Mouse (Mus musculus): ENCODE measurements around the gene Klf12.
"Not testable (repeated sequence)": the region's sequence is repeated elsewhere in the genome, so short reads cannot be mapped to it uniquely, and the experiment has no call there.

Gene Klf12

DNA sequence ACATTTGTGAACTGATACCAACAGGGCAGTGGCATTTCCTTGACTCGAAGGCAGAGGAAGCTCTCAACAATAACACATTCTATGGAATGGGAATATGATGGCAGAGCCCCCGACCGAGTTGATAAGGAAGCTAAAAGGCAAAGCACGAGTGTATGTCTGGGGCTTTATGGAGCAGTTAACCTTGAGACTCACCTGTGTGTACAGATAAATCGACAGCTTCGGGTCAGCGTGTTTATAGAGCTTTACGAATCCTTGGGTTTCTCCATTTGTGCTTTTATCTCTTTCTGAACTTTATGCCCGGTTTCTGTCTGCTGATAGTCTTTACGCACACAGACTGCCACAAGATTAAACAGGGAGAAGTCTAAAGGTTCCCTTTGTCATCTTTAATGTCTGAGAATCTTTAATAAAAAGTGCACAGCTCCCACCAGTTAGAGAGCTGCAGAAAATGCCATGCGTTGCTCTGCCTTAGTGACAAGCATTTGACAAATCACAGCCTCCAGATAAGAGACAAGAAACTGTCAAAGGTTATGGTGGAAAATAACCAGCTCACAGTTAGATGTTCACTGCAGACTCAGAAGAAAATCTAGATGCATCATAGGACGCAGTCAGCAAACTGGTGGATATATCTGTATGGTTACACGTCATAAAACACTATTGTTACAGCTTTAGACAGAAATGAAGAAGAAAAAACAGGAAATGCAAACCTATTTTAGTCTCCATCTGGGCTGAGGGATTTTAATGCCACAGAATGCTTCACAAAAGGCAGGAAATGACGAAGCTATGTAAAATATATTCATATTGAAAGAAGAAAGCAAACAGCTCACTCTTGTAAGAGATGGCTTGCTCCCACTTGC, 428.1 kb downstream of the Klf12 start:
- no peak for DNase-seq

DNA sequence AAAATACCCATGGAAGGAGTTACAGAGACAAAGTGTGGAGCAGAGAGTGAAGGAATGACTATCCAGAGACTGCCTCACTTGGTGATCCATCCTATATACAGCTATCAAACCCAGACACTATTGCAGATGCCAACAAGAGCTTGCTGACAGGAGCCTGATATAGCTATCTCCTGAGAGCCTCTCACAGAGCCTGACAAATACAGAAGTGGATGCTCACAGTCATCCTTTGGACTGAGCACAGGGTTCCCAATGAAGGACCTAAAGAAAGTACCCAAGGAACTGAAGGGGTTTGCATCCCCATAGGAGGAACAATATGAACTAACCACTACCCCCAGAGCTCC, 430.0 kb downstream of the Klf12 start:
- DNase-seq, result not testable (repeated sequence)

DNA sequence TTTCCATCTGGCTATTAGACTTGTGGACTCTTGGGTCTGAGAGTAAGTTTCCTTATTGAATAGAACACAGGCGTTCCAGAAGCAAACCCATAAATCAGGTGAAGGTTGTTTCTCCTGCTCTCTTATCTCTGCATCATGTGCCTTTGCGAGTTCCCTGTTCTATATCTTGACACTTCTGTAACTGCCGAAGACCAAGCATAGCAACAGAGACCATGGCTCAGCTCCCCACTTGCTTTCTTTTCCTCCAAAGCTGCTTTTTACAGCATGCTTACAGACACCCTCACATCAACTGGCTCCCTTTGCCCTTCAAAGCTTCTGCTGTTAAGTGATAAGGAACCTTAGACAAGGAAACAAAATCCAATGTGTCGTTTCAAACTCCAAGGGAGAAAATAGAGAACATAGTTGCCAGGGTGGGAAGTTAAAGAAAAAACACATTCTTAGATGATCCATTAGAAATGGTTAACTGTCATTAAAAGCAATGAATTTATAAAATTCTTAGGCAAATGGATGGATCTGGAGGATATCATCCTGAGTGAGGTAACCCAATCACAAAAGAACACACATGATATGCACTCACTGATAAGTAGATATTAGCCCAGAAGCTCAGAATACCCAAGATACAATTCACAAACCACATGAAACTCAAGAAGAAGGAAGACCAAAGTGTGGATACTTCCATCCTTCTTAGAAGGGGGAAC, 430.6 kb downstream of the Klf12 start:
- DNase-seq, result not testable (repeated sequence)

GRCm38 (mm10) chr14:99850350-99850749, 434.1 kb downstream of the Klf12 start:
- no peak for DNase-seq

DNA sequence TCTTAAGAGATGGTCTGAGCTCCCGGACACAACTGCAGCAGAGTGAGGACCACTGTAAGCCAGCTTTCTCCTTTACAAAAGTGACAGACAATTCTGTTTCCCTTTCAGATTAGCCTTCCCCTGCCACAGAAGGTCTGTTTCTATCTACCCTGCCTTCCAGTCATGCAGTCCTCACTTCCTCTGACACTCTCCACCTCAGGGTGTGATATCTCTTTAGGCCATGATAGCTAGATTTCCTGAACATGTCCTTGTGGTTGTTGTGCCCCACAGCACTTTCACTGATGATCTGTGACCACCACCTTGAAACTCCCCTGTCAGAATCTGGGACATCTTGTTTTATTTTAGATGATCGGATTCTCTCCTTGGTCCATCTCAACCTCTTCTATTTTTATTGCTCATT, 437.0 kb downstream of the Klf12 start:
- DNase-seq, result no peak

GRCm38 (mm10) chr14:99826713-99827112, 457.8 kb downstream of the Klf12 start:
- DNase-seq, result no peak
